Mouse (Mus musculus) forebrain, embryonic 10.5 days (tissue): ENCODE data around the gene Tigd4. TPM values are rescaled to one million over a fixed set of nuclear protein-coding genes. Genes with fewer than 3 reads are reported as not detected.

Experiments used
- DNase-seq: peaks from one replicate; pipeline ENCODE4 v3.0.0-alpha.2; 2017; ENCODE audit warnings: low spot score; ENCODE audit errors: extremely low spot score
- H3K27ac ChIP-seq: fragments of 300-500 bp; sonication (generic); 2 replicates; pipeline ENCODE4 v1.5.1; 2016; ENCODE audit warnings: mild to moderate bottlenecking
- H3K27me3 ChIP-seq: fragments of 300-500 bp; sonication (generic); 2 replicates; pipeline ENCODE4 v1.6.1; 2016; ENCODE audit warnings: mild to moderate bottlenecking; ENCODE audit not compliant: poor library complexity, severe bottlenecking
- H3K36me3 ChIP-seq: fragments of 300-500 bp; sonication (generic); replicated peaks from 2 replicates; pipeline ENCODE4 v1.6.1; 2016; ENCODE audit warnings: mild to moderate bottlenecking, moderate library complexity
- H3K4me1 ChIP-seq: fragments of 300-500 bp; sonication (generic); 2 replicates; pipeline ENCODE4 v1.6.1; 2016
- H3K4me3 ChIP-seq: fragments of 300-500 bp; sonication (generic); 2 replicates; pipeline ENCODE4 v1.5.1; 2016; ENCODE audit warnings: mild to moderate bottlenecking, moderate library complexity
- H3K9me3 ChIP-seq: fragments of 300-500 bp; sonication (generic); 2 replicates; pipeline ENCODE4 v1.6.1; 2016; ENCODE audit warnings: mild to moderate bottlenecking, moderate library complexity
- WGBS: fragments of 180-500 bp; shearing (Covaris S2); methylation state at CpG from one replicate; pipeline ENCODE4 v1.1.7; 2016; 5-methylcytosine and 5-hydroxymethylcytosine counted together
- polyA plus RNA-seq: library from polyadenylated mRNA; unstranded; fragments of >200 nt; fragmentation: Nextera tagmentation; extraction: Ambion mirVana; gene quantifications from 2 replicates; pipeline ENCODE4 v1.2.1, GENCODE M21; 2016

The Tigd4 gene
- polyA plus RNA-seq, 1 experiment from 2014 or later, result 0.06 TPM

- Histone ChIP-seq H3K9me3 (no peaks in the 10 kb centered on the region), H3K36me3 (no peaks in the 10 kb centered on the region), H3K27ac (no peak overlapping the region), H3K4me3 (no peak overlapping the region), H3K27me3 (no peaks in the 10 kb centered on the region), H3K4me1 (no peaks in the 10 kb centered on the region)
- WGBS, result 96% methylated on average over 7 of the region's 7 CpGs
- DNase-seq, result no peak
These were observed 25.7 kb downstream of the Tigd4 start for GRCm38 (mm10) chr3:84619056-84619455.

GRCm38 (mm10) chr3:84619725-84620124 is 26.4 kb downstream of the Tigd4 start:
- no peaks in the 10 kb centered on the region for H3K27me3 ChIP-seq
- H3K9me3 ChIP-seq, result no peaks in the 10 kb centered on the region
- DNase-seq, result no peak
- no peaks in the 10 kb centered on the region for H3K4me1 ChIP-seq
- H3K4me3 ChIP-seq, result no peak overlapping the region
- 92% methylated on average over 6 of the region's 6 CpGs for WGBS
- H3K27ac ChIP-seq, result no peak overlapping the region
- H3K36me3 ChIP-seq, result no peaks in the 10 kb centered on the region

- no peaks in the 10 kb centered on the region for H3K4me1 ChIP-seq
- H3K9me3 ChIP-seq, result no peaks in the 10 kb centered on the region
- H3K27me3 ChIP-seq, result no peaks in the 10 kb centered on the region
- 83% methylated on average over 3 of the region's 3 CpGs for WGBS
- no peak overlapping the region for H3K27ac ChIP-seq
- no peaks in the 10 kb centered on the region for H3K36me3 ChIP-seq
- no peak for DNase-seq
- no peak overlapping the region for H3K4me3 ChIP-seq
These were observed 28.7 kb downstream of the Tigd4 start for GRCm38 (mm10) chr3:84622026-84622425.

- no peak overlapping the region for H3K27ac ChIP-seq
- H3K27me3 ChIP-seq, result no peaks in the 10 kb centered on the region
- DNase-seq, result no peak
- no peaks in the 10 kb centered on the region for H3K36me3 ChIP-seq
- no peak overlapping the region for H3K4me3 ChIP-seq
- no peaks in the 10 kb centered on the region for H3K4me1 ChIP-seq
- 90% methylated on average over 9 of the region's 9 CpGs for WGBS
- H3K9me3 ChIP-seq, result no peaks in the 10 kb centered on the region
These were observed 38.2 kb downstream of the Tigd4 start for GRCm38 (mm10) chr3:84631586-84631985.

- no peak overlapping the region for H3K4me3 ChIP-seq
- H3K9me3 ChIP-seq, result no peaks in the 10 kb centered on the region
- H3K27me3 ChIP-seq, result no peaks in the 10 kb centered on the region
- H3K36me3 ChIP-seq, result no peaks in the 10 kb centered on the region
- no peak for DNase-seq
- H3K4me1 ChIP-seq, result peaks cover 11% of the 10 kb centered on the region
- WGBS, result 87% methylated on average over 6 of the region's 6 CpGs
- H3K27ac ChIP-seq, result no peak overlapping the region
These were observed 43.7 kb downstream of the Tigd4 start for GRCm38 (mm10) chr3:84637095-84637494.

GRCm38 (mm10) chr3:84637890-84638578 is 44.7 kb downstream of the Tigd4 start:
- no peak for DNase-seq
- H3K27ac ChIP-seq, result no peak overlapping the region
- H3K9me3 ChIP-seq, result no peaks in the 10 kb centered on the region
- WGBS, result 69% methylated on average over 12 of the region's 12 CpGs
- peaks cover 11% of the 10 kb centered on the region for H3K4me1 ChIP-seq
- H3K27me3 ChIP-seq, result no peaks in the 10 kb centered on the region
- H3K4me3 ChIP-seq, result no peak overlapping the region
- no peaks in the 10 kb centered on the region for H3K36me3 ChIP-seq

- H3K27me3 ChIP-seq, result no peaks in the 10 kb centered on the region
- WGBS, result 86% methylated on average over 4 of the region's 4 CpGs
- H3K4me1 ChIP-seq, result peaks cover 11% of the 10 kb centered on the region
These were observed 45.5 kb downstream of the Tigd4 start for GRCm38 (mm10) chr3:84638858-84639257.

GRCm38 (mm10) chr3:84639767-84640500 is 46.6 kb downstream of the Tigd4 start:
- DNase-seq, result no peak
- WGBS, result 52% methylated on average over 11 of the region's 11 CpGs

More at GRCm38 (mm10) chr3:84638858-84639257, 45.5 kb downstream of the Tigd4 start:
- Histone ChIP-seq H3K36me3 (no peaks in the 10 kb centered on the region), H3K9me3 (no peaks in the 10 kb centered on the region), H3K4me3 (no peak overlapping the region), H3K27ac (no peak overlapping the region)
- no peak for DNase-seq

GRCm38 (mm10) chr3:84640536-84640935 is 47.2 kb downstream of the Tigd4 start:
- 62% methylated on average over 6 of the region's 6 CpGs for WGBS
- no peaks in the 10 kb centered on the region for H3K9me3 ChIP-seq
- no peaks in the 10 kb centered on the region for H3K36me3 ChIP-seq
- no peaks in the 10 kb centered on the region for H3K27me3 ChIP-seq
- H3K27ac ChIP-seq, result no peak overlapping the region
- DNase-seq, result no peak
- H3K4me3 ChIP-seq, result no peak overlapping the region
- H3K4me1 ChIP-seq, result peaks cover 11% of the 10 kb centered on the region

More at GRCm38 (mm10) chr3:84639767-84640500, 46.6 kb downstream of the Tigd4 start:
- Histone ChIP-seq H3K27ac (no peak overlapping the region), H3K9me3 (no peaks in the 10 kb centered on the region), H3K4me3 (no peak overlapping the region), H3K4me1 (peaks cover 11% of the 10 kb centered on the region), H3K27me3 (no peaks in the 10 kb centered on the region), H3K36me3 (no peaks in the 10 kb centered on the region)

GRCm38 (mm10) chr3:84641391-84641790 is 48.0 kb downstream of the Tigd4 start:
- DNase-seq, result no peak
- no peak overlapping the region for H3K27ac ChIP-seq
- H3K9me3 ChIP-seq, result no peaks in the 10 kb centered on the region
- WGBS, result 85% methylated on average over 2 of the region's 2 CpGs
- H3K4me1 ChIP-seq, result peaks cover 11% of the 10 kb centered on the region
- no peaks in the 10 kb centered on the region for H3K36me3 ChIP-seq
- no peak overlapping the region for H3K4me3 ChIP-seq
- H3K27me3 ChIP-seq, result no peaks in the 10 kb centered on the region

- Histone ChIP-seq H3K27me3 (no peaks in the 10 kb centered on the region), H3K4me1 (peaks cover 18% of the 10 kb centered on the region), H3K27ac (no peak overlapping the region), H3K4me3 (no peak overlapping the region), H3K36me3 (no peaks in the 10 kb centered on the region), H3K9me3 (no peaks in the 10 kb centered on the region)
- WGBS, result 68% methylated on average over 4 of the region's 4 CpGs
- DNase-seq, result no peak
These were observed 49.6 kb downstream of the Tigd4 start for GRCm38 (mm10) chr3:84642942-84643341.

GRCm38 (mm10) chr3:84645156-84646006 is 52.0 kb downstream of the Tigd4 start:
- Histone ChIP-seq H3K27ac (no peak overlapping the region), H3K4me1 (peaks cover 9% of the 10 kb centered on the region), H3K36me3 (no peaks in the 10 kb centered on the region), H3K27me3 (no peaks in the 10 kb centered on the region), H3K9me3 (peaks cover 2% of the 10 kb centered on the region; the same call in 1 of the 2 replicates), H3K4me3 (no peak overlapping the region)
- 87% methylated on average over 9 of the region's 9 CpGs for WGBS
- no peak for DNase-seq

GRCm38 (mm10) chr3:84646007-84646290 is 52.6 kb downstream of the Tigd4 start:
- H3K4me3 ChIP-seq, result no peak overlapping the region
- peaks cover 7% of the 10 kb centered on the region for H3K4me1 ChIP-seq
- no peak overlapping the region for H3K27ac ChIP-seq
- DNase-seq, result no peak
- WGBS, result 91% methylated on average over 3 of the region's 3 CpGs
- H3K27me3 ChIP-seq, result no peaks in the 10 kb centered on the region
- no peaks in the 10 kb centered on the region for H3K36me3 ChIP-seq
- peaks cover 3% of the 10 kb centered on the region; the same call in 1 of the 2 replicates for H3K9me3 ChIP-seq
